33 mouse cellular contexts compared by ENCODE assay signal in genomic region chr2:112597064-112597463, GRCm38 (mm10).
"Had no signal": no experiment of that assay in that cellular context is flagged by ENCODE, and none has a peak within 500 bp of the region (broad histone marks: within the 10 kb centered on the region; RNA-seq: fewer than 3 reads in every experiment).

No protein-coding gene starts in this region.

- H3K9ac ChIP-seq: limb, embryonic 12.5 days; limb, embryonic 13.5 days; limb, embryonic 15.5 days; liver, embryonic 12.5 days; liver, embryonic 13.5 days; liver, embryonic 14.5 days; liver, embryonic 15.5 days; liver, postnatal 0 days; lung, embryonic 14.5 days; lung, embryonic 15.5 days; midbrain, embryonic 12.5 days; midbrain, embryonic 13.5 days; midbrain, embryonic 15.5 days; neural tube, embryonic 12.5 days; neural tube, embryonic 13.5 days had no signal

- H3K4me1 ChIP-seq: limb, embryonic 10.5 days; limb, embryonic 12.5 days; liver, embryonic 15.5 days; lung, embryonic 15.5 days; megakaryocyte, embryonic 14.5 days; midbrain, embryonic 12.5 days; midbrain, embryonic 13.5 days; midbrain, embryonic 15.5 days; neural tube, embryonic 12.5 days; neural tube, embryonic 13.5 days had no signal

- DNase-seq: left cerebral cortex, postnatal 4 days; liver; liver, embryonic 13.5 days; liver, postnatal 0 days; lung, adult 18-20 months; lung, adult 2 months; lung, embryonic 14.5 days; lung, postnatal 10 days; lung, postnatal 14 days; lung, postnatal 36 days; lung, postnatal 4 days; midbrain, embryonic 14.5 days had no signal

- H3K27me3 ChIP-seq: limb, embryonic 12.5 days; limb, embryonic 13.5 days; limb, embryonic 15.5 days; liver, embryonic 12.5 days; liver, embryonic 13.5 days; liver, embryonic 15.5 days; lung, embryonic 15.5 days; megakaryocyte, embryonic 14.5 days; midbrain, embryonic 12.5 days; midbrain, embryonic 13.5 days; midbrain, embryonic 15.5 days; neural tube, embryonic 12.5 days; neural tube, embryonic 13.5 days had no signal

- H3K36me3 ChIP-seq: limb, embryonic 10.5 days; limb, embryonic 12.5 days; limb, embryonic 13.5 days; limb, embryonic 15.5 days; liver, embryonic 12.5 days; liver, embryonic 13.5 days; liver, embryonic 15.5 days; lung, embryonic 15.5 days; midbrain, embryonic 10.5 days; midbrain, embryonic 12.5 days; midbrain, embryonic 13.5 days; midbrain, embryonic 15.5 days; neural tube, embryonic 12.5 days; neural tube, embryonic 13.5 days had no signal

- ATAC-seq: liver, embryonic 12.5 days; liver, postnatal 0 days; lung, postnatal 0 days; midbrain, embryonic 13.5 days; midbrain, embryonic 15.5 days; midbrain, embryonic 16.5 days had no signal

- H3K4me3 ChIP-seq: limb, embryonic 10.5 days; limb, embryonic 12.5 days; limb, embryonic 13.5 days; limb, embryonic 15.5 days; liver, embryonic 12.5 days; liver, embryonic 13.5 days; liver, embryonic 15.5 days; lung, embryonic 15.5 days; megakaryocyte, embryonic 14.5 days; midbrain, embryonic 10.5 days; midbrain, embryonic 12.5 days; midbrain, embryonic 13.5 days; midbrain, embryonic 15.5 days; myocyte; neural tube, embryonic 12.5 days; neural tube, embryonic 13.5 days had no signal

- H3K9me3 ChIP-seq: limb, embryonic 10.5 days; limb, embryonic 12.5 days; limb, embryonic 13.5 days; limb, embryonic 15.5 days; liver, embryonic 12.5 days; liver, embryonic 13.5 days; liver, embryonic 15.5 days; lung, embryonic 15.5 days; megakaryocyte, embryonic 14.5 days; midbrain, embryonic 10.5 days; midbrain, embryonic 12.5 days; midbrain, embryonic 13.5 days; midbrain, embryonic 15.5 days; neural tube, embryonic 12.5 days; neural tube, embryonic 13.5 days had no signal

- H3K4me2 ChIP-seq: limb, embryonic 12.5 days; limb, embryonic 13.5 days; limb, embryonic 15.5 days; liver, embryonic 11.5 days; liver, embryonic 12.5 days; liver, embryonic 13.5 days; liver, embryonic 15.5 days; lung, embryonic 14.5 days; lung, embryonic 15.5 days; midbrain, embryonic 11.5 days; midbrain, embryonic 12.5 days; midbrain, embryonic 13.5 days; midbrain, embryonic 15.5 days; neural tube, embryonic 12.5 days; neural tube, embryonic 13.5 days had no signal

- H3K27ac ChIP-seq: limb, embryonic 10.5 days; limb, embryonic 12.5 days; limb, embryonic 13.5 days; limb, embryonic 15.5 days; liver, embryonic 12.5 days; liver, embryonic 13.5 days; liver, embryonic 14.5 days; liver, embryonic 15.5 days; lung, embryonic 15.5 days; macrophage; midbrain, embryonic 10.5 days; midbrain, embryonic 12.5 days; midbrain, embryonic 13.5 days; midbrain, embryonic 15.5 days; neural tube, embryonic 12.5 days; neural tube, embryonic 13.5 days had no signal
